Mouse (Mus musculus) heart, postnatal 25 days (tissue): ENCODE data around the gene Avp. TPM values are rescaled to one million over a fixed set of nuclear protein-coding genes. Genes with fewer than 3 reads are reported as not detected.
"Not testable (repeated sequence)": the region's sequence is repeated elsewhere in the genome, so short reads cannot be mapped to it uniquely, and the experiment has no call there.

Experiments used
- DNase-seq: peaks from one replicate; pipeline ENCODE4 v3.0.0; 2022; ENCODE audit warnings: low spot score
- intact Hi-C: fragments of 180-260 bp; cut with DNase I; formaldehyde crosslinking; loops from one replicate; pipeline ENCODE4 v1.15.1; 2025
- total RNA-seq, 2 experiments: library from RNA; stranded (reverse); gene quantifications; 2 replicates each; pipeline ENCODE4 v1.2.3; 2021

The Avp gene
- total RNA-seq, 2 experiments from 2014 or later = 2.1 to 2.7 TPM

- intact Hi-C loops, DNase-seq: not testable (repeated sequence)
These were observed 5.8 kb downstream of the Avp start for GRCm38 (mm10) chr2:130576564-130576963.

- intact Hi-C loops = no loop called here
- DNase-seq = no peak
These were observed 6.5 kb downstream of the Avp start, which contains the start of gene Oxt for GRCm38 (mm10) chr2:130575873-130576272. TSS of gene Oxt (plus strand) at chr2:130576173.

GRCm38 (mm10) chr2:130574960-130575359 is 7.4 kb downstream of the Avp start:
- DNase-seq = no peak
- intact Hi-C loops = no loop called here

GRCm38 (mm10) chr2:130569926-130570325 is 12.4 kb downstream of the Avp start:
- intact Hi-C loops = no loop called here
- no peak for DNase-seq

GRCm38 (mm10) chr2:130568921-130569320 is 13.4 kb downstream of the Avp start:
- no peak for DNase-seq
- intact Hi-C loops = no loop called here

- intact Hi-C loops = loop anchor here (5.0 kb wide), 1 partner anchor 32 kb away; no protein-coding TSS in a partner anchor
- no peak for DNase-seq
These were observed 17.4 kb downstream of the Avp start for GRCm38 (mm10) chr2:130564983-130565382.

- DNase-seq = no peak
- intact Hi-C loops = loop anchor here (5.0 kb wide), 1 partner anchor 33 kb away; no protein-coding TSS in a partner anchor
These were observed 18.3 kb downstream of the Avp start for GRCm38 (mm10) chr2:130564063-130564462.

- peak; percentile 89 for DNase-seq
- intact Hi-C loops = loop anchor here (5.0 kb wide), 1 partner anchor 34 kb away; no protein-coding TSS in a partner anchor
These were observed 18.9 kb downstream of the Avp start, which contains the start of gene Mrps26 for GRCm38 (mm10) chr2:130563212-130564055. TSS of gene Mrps26 (plus strand) at chr2:130563742.

- no peak for DNase-seq
These were observed 24.3 kb downstream of the Avp start for GRCm38 (mm10) chr2:130558015-130558414.

GRCm38 (mm10) chr2:130557462-130557861 is 24.9 kb downstream of the Avp start:
- intact Hi-C loops = no loop called here
- DNase-seq = no peak

More at GRCm38 (mm10) chr2:130558015-130558414, 24.3 kb downstream of the Avp start:
- intact Hi-C loops = no loop called here

GRCm38 (mm10) chr2:130556292-130556691 is 26.1 kb downstream of the Avp start:
- intact Hi-C loops = no loop called here
- DNase-seq = no peak

- no peak for DNase-seq
- intact Hi-C loops = no loop called here
These were observed 27.5 kb downstream of the Avp start for GRCm38 (mm10) chr2:130554841-130555240.

- DNase-seq = no peak
- intact Hi-C loops = no loop called here
These were observed 35.4 kb downstream of the Avp start for GRCm38 (mm10) chr2:130546957-130547356.

- intact Hi-C loops = no loop called here
- DNase-seq = no peak
These were observed 42.1 kb downstream of the Avp start for GRCm38 (mm10) chr2:130540266-130540665.

- intact Hi-C loops = no loop called here
These were observed 43.3 kb downstream of the Avp start for GRCm38 (mm10) chr2:130538876-130539546.

GRCm38 (mm10) chr2:130536890-130537289 is 45.5 kb downstream of the Avp start:
- DNase-seq = no peak
- intact Hi-C loops = no loop called here

More at GRCm38 (mm10) chr2:130538876-130539546, 43.3 kb downstream of the Avp start:
- no peak for DNase-seq

- intact Hi-C loops = no loop called here
- DNase-seq = no peak
These were observed 47.3 kb downstream of the Avp start for GRCm38 (mm10) chr2:130535017-130535416.

- DNase-seq = no peak
- intact Hi-C loops = no loop called here
These were observed 50.2 kb downstream of the Avp start for GRCm38 (mm10) chr2:130532201-130532600.
